Mouse (Mus musculus) liver, adult 2 months (tissue): ENCODE results near the gene Sds. TPM values are rescaled to one million over a fixed set of nuclear protein-coding genes. Genes with fewer than 3 reads are reported as not detected.

Experiments
- DNase-seq: peaks from one replicate; pipeline ENCODE4 v3.0.0-alpha.2; 2011; ENCODE audit warnings: low read depth, low spot score; ENCODE audit errors: extremely low read depth
- H3K27ac ChIP-seq: fragments of 200-500 bp; replicated peaks from 2 replicates; pipeline ENCODE4 v1.5.1; 2012; ENCODE audit warnings: low read depth, mild to moderate bottlenecking, control low read depth, inconsistent platforms, low read length; ENCODE audit not compliant: insufficient read depth
- H3K27me3 ChIP-seq: fragments of 200-500 bp; 2 replicates; pipeline ENCODE4 v1.6.1; 2012; ENCODE audit warnings: mild to moderate bottlenecking, moderate library complexity, low read length, inconsistent platforms; ENCODE audit not compliant: control insufficient read depth, insufficient read depth
- H3K36me3 ChIP-seq: fragments of 200-500 bp; 2 replicates; pipeline ENCODE4 v1.6.1; 2012; ENCODE audit warnings: low read length, inconsistent platforms; ENCODE audit not compliant: control insufficient read depth, insufficient read depth
- H3K4me1 ChIP-seq: fragments of 200-500 bp; 2 replicates; pipeline ENCODE4 v1.6.1; 2011; ENCODE audit warnings: low read length; ENCODE audit not compliant: control insufficient read depth, insufficient read depth
- H3K4me3 ChIP-seq: fragments of 200-500 bp; 2 replicates; pipeline ENCODE4 v1.5.1; 2011; ENCODE audit warnings: low read depth, mild to moderate bottlenecking, control low read depth, low read length, moderate library complexity; ENCODE audit not compliant: insufficient read depth
- H3K79me2 ChIP-seq: fragments of 200-500 bp; 2 replicates; pipeline ENCODE4 v1.6.1; 2012; ENCODE audit warnings: inconsistent platforms, mild to moderate bottlenecking, low read length, moderate library complexity; ENCODE audit not compliant: control insufficient read depth, insufficient read depth
- H3K9ac ChIP-seq: fragments of 200-500 bp; 2 replicates; pipeline ENCODE4 v1.6.1; 2012; ENCODE audit warnings: low read depth, mild to moderate bottlenecking, control low read depth, inconsistent platforms, low read length
- CTCF ChIP-seq: fragments of 200-500 bp; IDR thresholded peaks from 2 replicates; pipeline ENCODE4 v1.5.1; 2011; ENCODE audit warnings: low read depth, low read length, control low read depth
- POLR2A ChIP-seq: fragments of 200-500 bp; IDR thresholded peaks from 2 replicates; pipeline ENCODE4 v1.6.1; 2011; ENCODE audit warnings: low read length, control low read depth; ENCODE audit not compliant: insufficient read depth; ENCODE audit errors: extremely low read depth
- WGBS: fragments of 180-500 bp; shearing (Covaris S2); methylation state at CpG from one replicate; pipeline ENCODE4 v1.1.7; 2018; 5-methylcytosine and 5-hydroxymethylcytosine counted together
- polyA plus RNA-seq: library from polyadenylated mRNA; depleted of rRNA; stranded (reverse); fragments of >200 nt; gene quantifications from 2 replicates; pipeline ENCODE4 v1.2.3, GENCODE M21; 2012
- total RNA-seq: library from RNA; depleted of rRNA; stranded (reverse); fragments of >200 nt; gene quantifications from 2 replicates; pipeline ENCODE4 v1.2.3, GENCODE M21; 2014

Gene Sds
- total and polyA plus RNA-seq, 2 experiments: 410 to 648 TPM

GRCm38 (mm10) chr5:120464321-120464720 lies 12.0 kb upstream of the Sds start:
- 75% methylated on average over 4 of the region's 4 CpGs for WGBS
- TF ChIP-seq POLR2A (no peak), CTCF (peak; percentile 45; the same call in 1 of the 2 replicates)

GRCm38 (mm10) chr5:120465062-120465461 lies 11.3 kb upstream of the Sds start:
- DNase-seq: no peak

More at GRCm38 (mm10) chr5:120464321-120464720, 12.0 kb upstream of the Sds start:
- Histone ChIP-seq H3K4me3 (no peak overlapping the region), H3K79me2 (no peaks in the 10 kb centered on the region), H3K4me1 (peaks cover 11% of the 10 kb centered on the region; the same call in 1 of the 2 replicates), H3K36me3 (no peaks in the 10 kb centered on the region), H3K27me3 (no peaks in the 10 kb centered on the region), H3K27ac (no peak overlapping the region), H3K9ac (no peak overlapping the region)
- DNase-seq: no peak

DNA sequence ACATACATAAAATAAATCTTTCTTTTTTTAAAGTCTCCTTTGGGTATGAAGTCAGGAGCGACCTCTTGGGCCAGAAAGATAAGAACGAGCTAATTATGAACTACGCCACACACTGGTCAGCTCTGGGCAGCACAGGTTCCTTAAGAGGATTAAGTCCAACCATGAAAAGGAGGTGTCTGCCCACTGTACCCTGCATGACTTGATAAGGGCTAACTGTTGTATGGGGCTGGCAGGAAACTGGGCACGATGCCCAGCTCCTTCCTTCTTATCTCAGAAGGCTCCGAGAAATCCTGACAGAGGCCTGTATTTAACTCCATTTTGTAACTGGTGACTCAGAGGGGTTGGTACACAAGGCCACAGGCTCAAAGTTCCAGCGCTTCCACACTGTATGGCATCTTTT lies 10.5 kb upstream of the Sds start:
- Histone ChIP-seq H3K4me1 (peaks cover 11% of the 10 kb centered on the region; the same call in 1 of the 2 replicates), H3K79me2 (no peaks in the 10 kb centered on the region), H3K4me3 (no peak overlapping the region), H3K36me3 (no peaks in the 10 kb centered on the region), H3K9ac (no peak overlapping the region), H3K27me3 (no peaks in the 10 kb centered on the region), H3K27ac (no peak overlapping the region)
- WGBS: 56% methylated on average over 6 of the region's 6 CpGs
- no peak for DNase-seq
- TF ChIP-seq CTCF: no peak
- no peak for TF ChIP-seq POLR2A

More at GRCm38 (mm10) chr5:120465062-120465461, 11.3 kb upstream of the Sds start:
- Histone ChIP-seq H3K79me2 (no peaks in the 10 kb centered on the region), H3K4me3 (no peak overlapping the region), H3K36me3 (no peaks in the 10 kb centered on the region), H3K27me3 (no peaks in the 10 kb centered on the region), H3K4me1 (peaks cover 11% of the 10 kb centered on the region; the same call in 1 of the 2 replicates), H3K27ac (no peak overlapping the region), H3K9ac (no peak overlapping the region)
- peak; percentile 77 for TF ChIP-seq CTCF
- no peak for TF ChIP-seq POLR2A
- 37% methylated on average over 5 of the region's 5 CpGs for WGBS

DNA sequence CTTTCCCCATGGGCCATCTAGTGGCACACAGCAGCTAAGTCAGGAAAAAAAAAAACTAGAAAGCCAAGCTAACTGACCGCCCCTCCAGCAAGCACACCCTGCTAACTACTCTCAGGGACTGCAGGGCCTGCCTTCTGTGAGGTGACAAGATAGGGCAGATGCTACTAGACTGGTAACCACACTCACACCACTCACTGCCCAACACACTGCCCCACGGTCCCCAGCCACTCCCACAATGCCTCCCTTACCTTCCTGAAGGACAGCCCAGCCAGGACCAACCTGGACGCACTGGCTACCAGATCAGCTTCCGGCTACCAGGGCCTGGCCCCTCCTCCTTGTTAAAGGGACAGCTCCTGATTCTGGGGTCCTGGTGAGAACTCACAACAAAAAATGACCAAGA lies 9.3 kb upstream of the Sds start:
- Histone ChIP-seq H3K27ac (peak overlapping the region; percentile 60), H3K4me3 (no peak overlapping the region), H3K9ac (peak overlapping the region; percentile 21), H3K4me1 (peaks cover 16% of the 10 kb centered on the region; the same call in 1 of the 2 replicates), H3K79me2 (no peaks in the 10 kb centered on the region), H3K27me3 (no peaks in the 10 kb centered on the region), H3K36me3 (no peaks in the 10 kb centered on the region)
- DNase-seq: peak; percentile 79
- WGBS: 20% methylated on average over 4 of the region's 4 CpGs
- TF ChIP-seq POLR2A (peak; percentile 41; the same call in 1 of the 2 replicates), CTCF (0 out of 2 replicates have a peak, but pooled peaks have one; percentile 9)

DNA sequence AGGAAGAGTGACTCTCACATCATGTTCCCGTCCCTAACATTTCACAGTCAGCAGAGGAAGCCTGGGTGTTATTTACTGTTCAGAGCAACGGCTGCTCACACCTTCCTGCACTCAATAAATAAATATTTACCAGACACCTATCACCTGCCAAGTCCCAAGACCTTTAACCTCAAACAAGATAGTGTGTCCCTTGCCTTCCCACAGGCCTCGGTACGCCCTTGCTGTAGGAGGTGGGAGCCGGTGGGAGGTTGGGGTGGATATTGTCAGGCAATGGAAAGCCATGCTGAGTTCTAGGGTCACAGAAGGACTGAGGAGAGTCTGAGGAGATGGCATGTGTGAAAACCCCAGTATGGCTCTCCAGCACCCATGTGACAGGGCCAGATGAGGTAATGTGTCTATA lies 8.0 kb upstream of the Sds start:
- Histone ChIP-seq H3K27ac (peak overlapping the region; percentile 89), H3K4me3 (no peak overlapping the region), H3K4me1 (peaks cover 18% of the 10 kb centered on the region), H3K36me3 (no peaks in the 10 kb centered on the region), H3K27me3 (no peaks in the 10 kb centered on the region), H3K79me2 (no peaks in the 10 kb centered on the region), H3K9ac (no peak overlapping the region; the same call in 1 of the 2 replicates)
- peak; percentile 97 for DNase-seq
- TF ChIP-seq POLR2A (no peak), CTCF (no peak)
- WGBS: 36% methylated on average over 5 of the region's 5 CpGs

- WGBS: 27% methylated on average over 6 of the region's 6 CpGs
- DNase-seq: peak; percentile 63
- Histone ChIP-seq H3K9ac (no peak overlapping the region; the same call in 1 of the 2 replicates), H3K4me3 (no peak overlapping the region), H3K79me2 (no peaks in the 10 kb centered on the region), H3K27me3 (no peaks in the 10 kb centered on the region), H3K4me1 (peaks cover 18% of the 10 kb centered on the region), H3K36me3 (no peaks in the 10 kb centered on the region), H3K27ac (peak overlapping the region; percentile 89)
- TF ChIP-seq POLR2A (no peak), CTCF (no peak)
Observed at GRCm38 (mm10) chr5:120468830-120469229, 7.5 kb upstream of the Sds start.
